Mouse (Mus musculus) forebrain, embryonic 16.5 days (tissue): ENCODE data around the gene Rap1gds1. TPM values are rescaled to one million over a fixed set of nuclear protein-coding genes. Genes with fewer than 3 reads are reported as not detected.

ENCODE experiments used
- ATAC-seq: fragments of 200-750 bp; cut with Nextera tagmentation; 2 replicates; pipeline ENCODE4 v1.8.0; 2017; ENCODE audit warnings: mild to moderate bottlenecking, moderate library complexity
- H3K27ac ChIP-seq: fragments of 300-500 bp; sonication (generic); 2 replicates; pipeline ENCODE4 v1.5.1; 2014; ENCODE audit warnings: low read length, control low read depth
- H3K27me3 ChIP-seq: fragments of 300-500 bp; sonication (generic); replicated peaks from 2 replicates; pipeline ENCODE4 v1.6.1; 2014; ENCODE audit warnings: low read length; ENCODE audit not compliant: control insufficient read depth, insufficient read depth
- H3K36me3 ChIP-seq: fragments of 300-500 bp; sonication (generic); 2 replicates; pipeline ENCODE4 v1.6.1; 2014; ENCODE audit not compliant: control insufficient read depth, insufficient read depth
- H3K4me1 ChIP-seq: fragments of 300-500 bp; sonication (generic); replicated peaks from 2 replicates; pipeline ENCODE4 v1.6.1; 2014; ENCODE audit warnings: low read length; ENCODE audit not compliant: control insufficient read depth, insufficient read depth
- H3K4me2 ChIP-seq: fragments of 300-500 bp; sonication (generic); 2 replicates; pipeline ENCODE4 v1.6.1; 2014; ENCODE audit warnings: mild to moderate bottlenecking, low read length, control low read depth
- H3K4me3 ChIP-seq: fragments of 300-500 bp; sonication (generic); replicated peaks from 2 replicates; pipeline ENCODE4 v1.5.1; 2014; ENCODE audit warnings: mild to moderate bottlenecking, low read length, control low read depth
- H3K9ac ChIP-seq: fragments of 300-500 bp; sonication (generic); replicated peaks from 2 replicates; pipeline ENCODE4 v1.6.1; 2014; ENCODE audit warnings: low read depth, low read length, control low read depth
- H3K9me3 ChIP-seq: fragments of 300-500 bp; sonication (generic); 2 replicates; pipeline ENCODE4 v1.6.1; 2016; ENCODE audit warnings: low read length; ENCODE audit not compliant: control insufficient read depth
- WGBS: fragments of 180-500 bp; shearing (Covaris S2); extraction: QIAGEN DNeasy Blood & Tissue Kit; methylation state at CpG from one replicate; pipeline ENCODE4 v1.1.7; 2014; 5-methylcytosine and 5-hydroxymethylcytosine counted together
- polyA plus RNA-seq: library from polyadenylated mRNA; unstranded; fragments of >200 nt; fragmentation: Nextera tagmentation; extraction: Ambion mirVana; gene quantifications from 2 replicates; pipeline ENCODE4 v1.2.1, GENCODE M21; 2015

Gene Rap1gds1
- polyA plus RNA-seq, 1 experiment from 2014 or later, result 71.0 TPM

GRCm38 (mm10) chr3:138988004-138988403 is 87.0 kb downstream of the Rap1gds1 start:
- Histone ChIP-seq H3K9ac (no peak overlapping the region), H3K4me1 (no peaks in the 10 kb centered on the region), H3K36me3 (0 out of 2 replicates have a peak, but pooled peaks cover 4% of the 10 kb centered on the region), H3K27me3 (no peaks in the 10 kb centered on the region), H3K4me2 (no peak overlapping the region), H3K27ac (no peak overlapping the region), H3K4me3 (no peak overlapping the region), H3K9me3 (0 out of 2 replicates have a peak, but pooled peaks cover 3% of the 10 kb centered on the region)
- ATAC-seq, result no peak
- WGBS, result 96% methylated on average over 5 of the region's 5 CpGs

GRCm38 (mm10) chr3:138982249-138982648 is 92.8 kb downstream of the Rap1gds1 start:
- Histone ChIP-seq H3K9me3 (0 out of 2 replicates have a peak, but pooled peaks cover 1% of the 10 kb centered on the region), H3K4me1 (no peaks in the 10 kb centered on the region), H3K36me3 (0 out of 2 replicates have a peak, but pooled peaks cover 2% of the 10 kb centered on the region), H3K4me3 (no peak overlapping the region), H3K27ac (no peak overlapping the region), H3K4me2 (no peak overlapping the region), H3K9ac (no peak overlapping the region), H3K27me3 (no peaks in the 10 kb centered on the region)
- WGBS, result 96% methylated on average over 6 of the region's 6 CpGs
- no peak for ATAC-seq

- Histone ChIP-seq H3K27ac (no peak overlapping the region), H3K4me1 (no peaks in the 10 kb centered on the region), H3K9ac (no peak overlapping the region), H3K9me3 (no peaks in the 10 kb centered on the region), H3K4me3 (no peak overlapping the region), H3K36me3 (no peaks in the 10 kb centered on the region; the same call in 1 of the 2 replicates), H3K27me3 (no peaks in the 10 kb centered on the region), H3K4me2 (no peak overlapping the region)
- no peak for ATAC-seq
- 98% methylated on average over 1 of the region's 1 CpGs for WGBS
Observed at GRCm38 (mm10) chr3:138977413-138977812, 97.6 kb downstream of the Rap1gds1 start.

- Histone ChIP-seq H3K4me3 (no peak overlapping the region), H3K4me2 (no peak overlapping the region), H3K9me3 (no peaks in the 10 kb centered on the region), H3K27ac (no peak overlapping the region), H3K4me1 (no peaks in the 10 kb centered on the region), H3K36me3 (peaks cover 5% of the 10 kb centered on the region; the same call in 1 of the 2 replicates), H3K27me3 (no peaks in the 10 kb centered on the region), H3K9ac (no peak overlapping the region)
- ATAC-seq, result no peak
- 86% methylated on average over 9 of the region's 9 CpGs for WGBS
Observed at GRCm38 (mm10) chr3:138967627-138968026, 107.4 kb downstream of the Rap1gds1 start.

- no peak overlapping the region for H3K4me3 ChIP-seq
- 91% methylated on average over 8 of the region's 8 CpGs for WGBS
Observed at GRCm38 (mm10) chr3:138958527-138958926, 116.5 kb downstream of the Rap1gds1 start.

GRCm38 (mm10) chr3:138955220-138955619 is 119.8 kb downstream of the Rap1gds1 start:
- H3K27ac ChIP-seq, result no peak overlapping the region
- H3K9ac ChIP-seq, result no peak overlapping the region
- no peak overlapping the region for H3K4me3 ChIP-seq
- peaks cover 17% of the 10 kb centered on the region for H3K36me3 ChIP-seq
- H3K27me3 ChIP-seq, result no peaks in the 10 kb centered on the region
- WGBS, result 97% methylated on average over 7 of the region's 7 CpGs
- no peaks in the 10 kb centered on the region for H3K9me3 ChIP-seq
- no peak for ATAC-seq
- no peak overlapping the region for H3K4me2 ChIP-seq
- H3K4me1 ChIP-seq, result no peaks in the 10 kb centered on the region

More at GRCm38 (mm10) chr3:138958527-138958926, 116.5 kb downstream of the Rap1gds1 start:
- H3K27me3 ChIP-seq, result no peaks in the 10 kb centered on the region
- no peak for ATAC-seq
- peaks cover 22% of the 10 kb centered on the region for H3K36me3 ChIP-seq
- no peak overlapping the region for H3K27ac ChIP-seq
- H3K4me1 ChIP-seq, result no peaks in the 10 kb centered on the region
- no peak overlapping the region for H3K4me2 ChIP-seq
- H3K9me3 ChIP-seq, result no peaks in the 10 kb centered on the region
- H3K9ac ChIP-seq, result no peak overlapping the region

- no peak for ATAC-seq
- Histone ChIP-seq H3K4me3 (no peak overlapping the region), H3K27ac (no peak overlapping the region), H3K36me3 (peaks cover 14% of the 10 kb centered on the region), H3K27me3 (no peaks in the 10 kb centered on the region), H3K9me3 (no peaks in the 10 kb centered on the region), H3K4me2 (no peak overlapping the region), H3K4me1 (no peaks in the 10 kb centered on the region), H3K9ac (no peak overlapping the region)
- WGBS, result 94% methylated on average over 9 of the region's 9 CpGs
Observed at GRCm38 (mm10) chr3:138949081-138949480, 125.9 kb downstream of the Rap1gds1 start.

- H3K27ac ChIP-seq, result no peak overlapping the region
- 79% methylated on average over 3 of the region's 3 CpGs for WGBS
- ATAC-seq, result 0 out of 2 replicates have a peak, but pooled peaks have one; percentile 33
- H3K36me3 ChIP-seq, result peaks cover 12% of the 10 kb centered on the region
- H3K4me3 ChIP-seq, result no peak overlapping the region
- no peaks in the 10 kb centered on the region for H3K27me3 ChIP-seq
- H3K4me2 ChIP-seq, result no peak overlapping the region
- no peaks in the 10 kb centered on the region for H3K9me3 ChIP-seq
- H3K9ac ChIP-seq, result no peak overlapping the region
- no peaks in the 10 kb centered on the region for H3K4me1 ChIP-seq
Observed at GRCm38 (mm10) chr3:138945516-138945915, 129.5 kb downstream of the Rap1gds1 start.

GRCm38 (mm10) chr3:138941604-138942003 is 133.4 kb downstream of the Rap1gds1 start:
- Histone ChIP-seq H3K9me3 (no peaks in the 10 kb centered on the region), H3K27me3 (no peaks in the 10 kb centered on the region), H3K9ac (no peak overlapping the region), H3K36me3 (peaks cover 15% of the 10 kb centered on the region), H3K4me2 (no peak overlapping the region), H3K4me3 (no peak overlapping the region), H3K4me1 (no peaks in the 10 kb centered on the region), H3K27ac (no peak overlapping the region)
- 45% methylated on average over 9 of the region's 9 CpGs for WGBS
- no peak for ATAC-seq

- H3K9me3 ChIP-seq, result no peaks in the 10 kb centered on the region
- no peak overlapping the region for H3K9ac ChIP-seq
- H3K4me1 ChIP-seq, result no peaks in the 10 kb centered on the region
- 95% methylated on average over 10 of the region's 10 CpGs for WGBS
- H3K4me2 ChIP-seq, result no peak overlapping the region
- ATAC-seq, result no peak
- no peak overlapping the region for H3K27ac ChIP-seq
- H3K4me3 ChIP-seq, result no peak overlapping the region
- H3K27me3 ChIP-seq, result no peaks in the 10 kb centered on the region
- peaks cover 10% of the 10 kb centered on the region; the same call in 1 of the 2 replicates for H3K36me3 ChIP-seq
Observed at GRCm38 (mm10) chr3:138937241-138937640, 137.8 kb downstream of the Rap1gds1 start.
